Mouse (Mus musculus) thymus, postnatal 25 days (tissue): ENCODE measurements around the gene Ccdc7a.
A peak's percentile ranks its signal among the peaks of the same experiment; 100 is the strongest.

ENCODE experiments used
- DNase-seq: peaks from one replicate; pipeline ENCODE4 v3.0.0; 2022

Gene Ccdc7a

GRCm38 (mm10) chr8:128685507-128686428, 379.5 kb downstream of the Ccdc7a start, which contains the start of gene Itgb1:
TSS of gene Itgb1 (plus strand) at chr8:128685654.
- DNase-seq: peak; percentile 87

GRCm38 (mm10) chr8:128684609-128685506, 380.5 kb downstream of the Ccdc7a start:
- DNase-seq: no peak
